Mouse (Mus musculus): Measurements from ENCODE around the gene Ankdd1a. TPM values are rescaled to one million over a fixed set of nuclear protein-coding genes. Genes with fewer than 3 reads are reported as not detected.

Gene Ankdd1a
- polyA plus RNA-seq, 1 experiment from 2014 or later, result 0.60 TPM

DNA sequence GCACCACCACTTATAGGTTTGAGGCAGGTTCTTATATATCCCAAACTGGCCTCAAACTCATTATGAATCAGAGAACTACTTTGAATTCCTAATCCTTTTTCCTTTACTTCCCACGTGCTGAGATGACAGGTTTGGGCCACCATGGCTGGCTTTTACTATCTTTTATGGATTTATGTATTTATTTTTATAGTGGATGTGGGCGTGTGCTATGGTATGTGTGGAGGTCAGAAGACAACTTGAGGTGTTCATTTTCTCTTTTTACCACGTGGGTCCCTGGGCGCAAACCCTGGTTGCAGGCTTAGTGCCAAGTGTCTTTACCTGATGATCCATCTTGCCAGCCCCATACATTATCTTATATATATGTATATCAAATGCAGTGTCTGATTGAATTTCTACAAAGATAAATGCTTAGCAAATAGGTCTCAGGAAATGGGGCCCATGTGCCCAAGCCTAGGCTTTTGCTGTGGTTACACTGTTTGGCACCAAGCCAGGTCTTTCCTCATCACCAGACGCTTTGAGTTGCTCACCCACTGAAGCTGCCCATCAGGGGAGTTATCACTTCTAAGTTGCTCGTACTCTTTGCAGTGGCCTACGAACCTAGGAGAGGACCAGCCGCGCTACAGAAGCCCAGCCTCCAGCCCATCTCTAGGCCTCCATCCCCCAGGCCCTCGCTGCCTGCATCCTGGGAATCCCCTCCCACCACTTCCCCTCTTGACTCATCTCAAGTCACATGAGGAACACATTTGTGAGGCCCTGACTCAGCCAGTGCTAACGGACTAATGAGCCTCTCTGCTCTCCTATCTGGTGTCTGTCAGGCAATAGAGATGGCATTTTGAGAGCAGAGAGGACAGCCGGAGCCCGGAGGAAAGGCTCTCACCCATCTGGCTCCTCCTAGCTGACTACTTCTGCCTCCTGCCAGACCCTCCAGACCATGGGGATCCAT is 21.4 kb upstream of the Ankdd1a start:
- 73% methylated on average over 13 of the region's 13 CpGs for WGBS
- ATAC-seq (ENCODE audit: low read depth), result no peak
- no peak overlapping the region for H3K4me2 ChIP-seq
- H3K27me3 ChIP-seq, result no peaks in the 10 kb centered on the region
- no peak overlapping the region for H3K4me3 ChIP-seq
- H3K4me1 ChIP-seq (replicated peaks), result peaks cover 15% of the 10 kb centered on the region; the same call in 1 of the 2 replicates
- H3K9ac ChIP-seq, result no peak overlapping the region
- H3K9me3 ChIP-seq, result no peaks in the 10 kb centered on the region
- 0 out of 2 replicates have a peak overlapping the region, but pooled peaks have one; percentile 20 for H3K27ac ChIP-seq (replicated peaks)
- no peaks in the 10 kb centered on the region for H3K36me3 ChIP-seq

DNA sequence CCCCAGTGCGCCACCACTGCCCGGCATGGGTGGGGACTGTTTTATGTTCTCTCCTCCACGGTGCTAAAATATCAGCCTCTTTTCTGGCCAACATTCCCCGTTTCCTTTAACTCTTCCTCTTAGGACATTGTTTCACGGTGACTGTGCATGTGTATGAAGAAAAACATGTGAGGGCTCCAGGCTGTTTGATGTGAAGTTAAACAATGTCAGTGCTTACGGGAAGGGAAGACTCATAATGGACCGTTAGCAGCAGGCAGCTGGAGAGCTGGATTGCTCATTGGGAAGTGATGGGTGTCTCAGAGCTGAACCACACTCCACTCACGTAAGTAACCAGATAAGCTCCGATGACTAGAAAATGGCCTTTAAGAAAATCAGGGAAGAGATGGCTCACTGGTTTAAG is 19.7 kb upstream of the Ankdd1a start:
- Histone ChIP-seq H3K27me3 (no peaks in the 10 kb centered on the region), H3K9me3 (no peaks in the 10 kb centered on the region), H3K36me3 (no peaks in the 10 kb centered on the region), H3K4me2 (no peak overlapping the region), H3K27ac (replicated peaks) (no peak overlapping the region), H3K4me1 (replicated peaks) (peaks cover 6% of the 10 kb centered on the region; the same call in 1 of the 2 replicates), H3K4me3 (no peak overlapping the region), H3K9ac (no peak overlapping the region)
- 82% methylated on average over 9 of the region's 9 CpGs for WGBS
- no peak for ATAC-seq (ENCODE audit: low read depth)

DNA sequence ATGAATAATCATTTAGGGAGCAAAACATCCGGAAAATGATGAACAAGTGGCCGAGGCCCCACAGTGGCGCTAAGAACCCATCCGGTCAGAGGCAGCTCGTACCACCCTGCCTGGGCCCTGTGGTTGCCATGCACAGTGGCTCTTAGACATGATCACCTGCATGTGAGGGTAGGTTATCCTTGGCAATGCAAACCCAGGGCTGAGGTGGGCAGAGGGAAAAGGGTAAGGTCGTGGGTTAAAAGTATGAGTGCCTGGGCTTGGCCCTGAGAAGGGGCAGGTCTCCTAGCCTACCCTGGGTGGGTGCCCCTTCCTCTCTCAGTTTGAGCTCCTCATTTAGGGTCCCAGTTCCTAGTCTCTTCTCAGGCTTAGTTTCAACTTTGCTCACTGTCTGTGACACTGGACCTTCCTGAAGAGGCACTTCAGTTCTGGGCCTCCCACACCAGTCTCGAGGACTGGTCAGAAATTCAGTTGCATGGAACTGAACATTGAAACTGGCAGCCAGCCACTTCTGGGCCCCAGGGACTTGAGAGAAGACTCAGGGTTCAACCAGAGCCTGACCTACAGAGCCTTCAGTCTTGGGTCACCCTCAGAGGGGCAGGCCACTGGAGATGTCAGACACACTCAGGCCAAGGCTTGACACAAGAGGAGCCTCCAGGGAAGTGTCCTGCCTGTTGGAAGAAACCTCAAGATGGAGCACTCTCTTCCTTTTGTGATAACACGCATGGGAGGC is 18.1 kb upstream of the Ankdd1a start:
- no peak for ATAC-seq (ENCODE audit: low read depth)
- Histone ChIP-seq H3K4me3 (no peak overlapping the region), H3K27ac (replicated peaks) (no peak overlapping the region), H3K4me2 (no peak overlapping the region), H3K27me3 (no peaks in the 10 kb centered on the region), H3K36me3 (no peaks in the 10 kb centered on the region), H3K9ac (no peak overlapping the region), H3K4me1 (replicated peaks) (peaks cover 6% of the 10 kb centered on the region; the same call in 1 of the 2 replicates), H3K9me3 (no peaks in the 10 kb centered on the region)
- WGBS, result 86% methylated on average over 8 of the region's 8 CpGs

DNA sequence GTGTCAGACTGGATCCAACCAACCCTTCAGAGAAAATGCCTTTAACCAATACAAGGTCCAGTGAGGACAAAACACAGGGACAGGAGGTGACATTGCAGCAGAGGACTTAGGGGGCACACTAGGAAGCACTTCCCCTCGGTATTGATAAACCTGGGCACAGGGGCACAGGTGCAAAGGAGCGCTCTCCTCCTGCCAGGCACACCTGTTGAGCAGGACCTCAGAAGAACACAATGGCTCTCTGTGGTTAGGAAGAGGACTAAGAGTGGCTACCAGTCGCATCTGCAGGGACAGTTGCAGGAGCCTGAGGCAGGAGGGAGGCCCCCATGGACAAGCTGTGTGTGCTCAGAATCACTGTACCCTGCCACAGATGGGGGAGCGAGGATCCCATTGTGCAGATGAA is 16.5 kb upstream of the Ankdd1a start:
- H3K4me2 ChIP-seq, result no peak overlapping the region
- no peak for ATAC-seq (ENCODE audit: low read depth)
- no peaks in the 10 kb centered on the region for H3K9me3 ChIP-seq
- WGBS, result 72% methylated on average over 4 of the region's 4 CpGs
- no peak overlapping the region for H3K9ac ChIP-seq
- H3K4me3 ChIP-seq, result no peak overlapping the region
- peaks cover 3% of the 10 kb centered on the region; the same call in 1 of the 2 replicates for H3K4me1 ChIP-seq (replicated peaks)
- H3K27ac ChIP-seq (replicated peaks), result no peak overlapping the region
- no peaks in the 10 kb centered on the region for H3K27me3 ChIP-seq
- no peaks in the 10 kb centered on the region for H3K36me3 ChIP-seq

DNA sequence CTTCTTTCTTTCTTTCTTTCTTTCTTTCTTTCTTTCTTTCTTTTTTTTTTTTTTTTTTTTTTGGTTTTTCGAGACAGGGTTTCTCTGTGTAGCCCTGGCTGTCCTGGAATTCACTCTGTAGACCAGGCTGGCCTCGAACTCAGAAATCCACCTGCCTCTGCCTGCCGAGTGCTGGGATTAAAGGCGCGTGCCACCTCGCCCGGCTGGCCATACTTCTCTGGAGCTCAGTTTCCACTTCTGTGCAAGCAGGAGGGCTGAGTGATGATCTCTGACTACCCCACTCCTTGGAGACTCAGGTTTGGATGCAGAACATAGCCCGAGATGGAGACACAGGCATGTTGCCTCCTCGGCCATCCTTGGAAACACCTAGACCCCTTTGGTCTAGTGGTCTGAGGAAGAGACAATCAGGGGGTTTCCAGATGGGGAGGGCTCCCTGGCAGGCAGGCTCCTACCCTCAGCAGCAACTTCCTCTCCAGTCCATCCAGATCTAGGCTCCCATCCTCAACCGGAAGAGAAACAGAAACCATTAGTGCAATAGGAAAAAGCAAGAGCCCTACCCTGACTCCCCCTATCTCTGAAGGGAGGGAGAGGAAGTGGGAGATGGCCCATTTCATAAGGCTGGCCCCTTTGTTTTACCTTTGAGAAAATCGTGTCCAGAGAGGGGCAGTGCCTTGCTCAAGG is 15.9 kb upstream of the Ankdd1a start:
- H3K27ac ChIP-seq (replicated peaks), result no peak overlapping the region
- no peaks in the 10 kb centered on the region for H3K27me3 ChIP-seq
- no peaks in the 10 kb centered on the region for H3K9me3 ChIP-seq
- no peak overlapping the region for H3K4me3 ChIP-seq
- no peaks in the 10 kb centered on the region for H3K4me1 ChIP-seq (replicated peaks)
- 83% methylated on average over 10 of the region's 11 CpGs for WGBS
- H3K4me2 ChIP-seq, result no peak overlapping the region
- no peak overlapping the region for H3K9ac ChIP-seq
- ATAC-seq (ENCODE audit: low read depth), result no peak
- H3K36me3 ChIP-seq, result no peaks in the 10 kb centered on the region

DNA sequence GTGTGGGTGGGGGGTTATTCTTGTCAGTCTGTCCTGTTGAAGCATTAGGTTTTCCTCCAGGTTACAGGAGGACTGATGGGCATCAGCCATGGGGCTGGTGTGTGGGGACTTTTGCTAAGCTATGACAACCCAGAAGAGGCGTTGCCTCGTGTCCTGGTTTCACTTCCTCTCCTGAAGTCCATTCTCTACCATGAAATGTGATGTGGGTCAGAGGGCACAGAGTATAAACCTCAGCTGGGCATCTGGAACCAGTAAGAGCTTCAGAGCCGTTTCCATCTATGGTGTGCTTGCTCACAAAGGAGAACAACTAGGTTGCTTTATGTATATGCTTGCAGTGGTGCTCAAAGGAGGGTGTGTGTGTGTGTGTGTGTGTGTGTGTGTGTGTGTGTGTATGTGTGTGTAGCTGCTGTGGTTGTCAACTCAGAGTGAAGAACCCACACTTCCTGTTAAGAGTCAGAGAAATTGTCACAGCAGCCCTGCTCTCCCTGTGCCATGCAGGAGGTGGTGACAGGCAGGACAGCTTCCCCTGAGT is 15.3 kb upstream of the Ankdd1a start:
- no peak overlapping the region for H3K4me3 ChIP-seq
- WGBS, result 76% methylated on average over 3 of the region's 3 CpGs
- H3K36me3 ChIP-seq, result no peaks in the 10 kb centered on the region
- H3K9me3 ChIP-seq, result no peaks in the 10 kb centered on the region
- H3K9ac ChIP-seq, result no peak overlapping the region
- no peak overlapping the region for H3K27ac ChIP-seq (replicated peaks)
- H3K4me2 ChIP-seq, result no peak overlapping the region
- no peaks in the 10 kb centered on the region for H3K27me3 ChIP-seq
- H3K4me1 ChIP-seq (replicated peaks), result no peaks in the 10 kb centered on the region
- no peak for ATAC-seq (ENCODE audit: low read depth)

DNA sequence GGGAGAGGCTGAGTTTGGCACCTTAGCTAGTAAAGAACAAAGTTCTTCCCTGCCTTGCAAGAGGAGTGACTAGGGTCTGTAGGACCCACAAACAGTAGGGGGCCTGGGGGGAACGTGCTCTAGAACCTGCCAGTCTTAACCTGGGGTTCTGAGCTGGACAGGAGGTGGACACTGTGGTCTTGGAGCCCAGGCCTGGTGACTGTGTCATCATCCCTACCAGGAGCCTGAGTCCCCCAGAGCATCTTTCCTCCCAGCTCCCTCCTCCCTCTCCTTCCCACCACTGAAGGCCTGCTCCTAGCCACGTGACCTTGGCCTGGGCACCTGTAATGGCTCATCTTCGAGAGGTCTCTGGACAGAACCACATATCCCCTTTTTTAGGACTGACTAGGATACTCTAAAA is 14.1 kb upstream of the Ankdd1a start:
- Histone ChIP-seq H3K4me2 (no peak overlapping the region), H3K27me3 (no peaks in the 10 kb centered on the region), H3K4me3 (no peak overlapping the region), H3K9me3 (no peaks in the 10 kb centered on the region), H3K9ac (no peak overlapping the region), H3K27ac (replicated peaks) (no peak overlapping the region), H3K4me1 (replicated peaks) (no peaks in the 10 kb centered on the region), H3K36me3 (no peaks in the 10 kb centered on the region)
- no peak for ATAC-seq (ENCODE audit: low read depth)
- WGBS, result 83% methylated on average over 3 of the region's 3 CpGs

DNA sequence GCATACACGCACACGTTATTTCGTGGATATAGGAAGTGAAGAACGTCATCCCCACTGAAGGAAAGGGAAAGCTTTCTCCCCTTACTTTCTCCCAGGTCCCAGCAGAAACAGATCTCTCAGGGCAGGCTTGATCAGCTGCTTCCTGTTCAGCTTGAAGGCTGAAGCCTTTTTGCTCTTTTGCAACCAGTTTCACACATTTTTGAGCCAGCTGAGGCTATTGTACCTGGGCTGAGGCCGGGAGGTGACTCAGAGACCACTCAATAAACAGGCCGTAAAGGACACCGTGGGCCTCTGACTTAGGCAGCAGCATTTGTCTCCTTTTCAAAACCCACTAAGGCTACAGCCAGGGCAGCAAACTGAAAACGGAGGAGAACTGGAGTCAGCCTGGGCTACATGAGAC is 13.0 kb upstream of the Ankdd1a start:
- Histone ChIP-seq H3K36me3 (no peaks in the 10 kb centered on the region), H3K4me1 (replicated peaks) (no peaks in the 10 kb centered on the region), H3K9ac (no peak overlapping the region), H3K9me3 (no peaks in the 10 kb centered on the region), H3K4me3 (no peak overlapping the region), H3K27ac (replicated peaks) (no peak overlapping the region), H3K27me3 (no peaks in the 10 kb centered on the region), H3K4me2 (no peak overlapping the region)
- 69% methylated on average over 8 of the region's 8 CpGs for WGBS
- no peak for ATAC-seq (ENCODE audit: low read depth)

DNA sequence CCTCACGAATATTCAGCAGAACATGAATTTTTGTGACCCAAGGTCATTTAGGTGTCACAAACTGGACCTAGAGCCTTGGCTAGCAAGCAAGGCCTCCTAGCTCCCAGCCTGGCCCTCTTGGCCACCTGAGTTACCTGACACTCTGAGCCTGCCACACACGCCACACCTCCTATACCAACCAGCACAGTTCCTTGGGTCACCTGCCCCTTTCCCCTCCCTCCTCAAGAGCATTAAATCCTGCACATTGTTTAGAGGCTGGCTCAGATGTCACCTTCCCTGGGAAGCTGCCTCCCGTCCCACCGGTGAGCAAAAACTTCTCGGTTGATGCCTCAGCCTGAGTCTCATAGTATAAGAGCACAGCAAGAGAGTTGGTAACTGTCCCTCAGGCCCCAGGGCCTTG is 11.3 kb upstream of the Ankdd1a start:
- Histone ChIP-seq H3K4me2 (no peak overlapping the region), H3K4me1 (replicated peaks) (no peaks in the 10 kb centered on the region), H3K9me3 (no peaks in the 10 kb centered on the region), H3K27me3 (no peaks in the 10 kb centered on the region), H3K9ac (no peak overlapping the region), H3K27ac (replicated peaks) (no peak overlapping the region), H3K36me3 (no peaks in the 10 kb centered on the region), H3K4me3 (no peak overlapping the region)
- WGBS, result 84% methylated on average over 5 of the region's 5 CpGs
- ATAC-seq (ENCODE audit: low read depth), result no peak

DNA sequence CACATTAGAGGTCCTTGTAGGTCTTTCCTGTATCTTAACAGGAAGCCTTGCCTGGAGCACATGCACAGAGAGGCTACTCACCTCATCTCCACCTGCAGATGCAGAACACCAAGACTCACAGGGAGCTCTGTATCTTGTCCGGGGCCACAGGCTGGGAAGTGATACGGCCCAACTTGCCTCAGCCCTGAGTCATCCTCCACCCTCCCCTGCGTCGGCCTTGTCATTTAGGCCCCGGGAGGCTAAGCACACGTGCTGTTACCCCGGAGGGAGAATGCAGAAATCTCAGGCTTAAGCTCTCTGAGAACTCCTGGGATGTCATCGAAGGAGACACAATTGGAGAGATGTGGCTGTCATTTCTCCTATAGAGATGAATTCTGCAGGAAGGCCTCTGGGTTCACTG is 9.7 kb upstream of the Ankdd1a start:
- Histone ChIP-seq H3K36me3 (no peaks in the 10 kb centered on the region), H3K9ac (no peak overlapping the region), H3K27ac (replicated peaks) (no peak overlapping the region), H3K4me3 (no peak overlapping the region), H3K9me3 (no peaks in the 10 kb centered on the region), H3K4me2 (no peak overlapping the region), H3K27me3 (no peaks in the 10 kb centered on the region), H3K4me1 (replicated peaks) (no peaks in the 10 kb centered on the region)
- ATAC-seq (ENCODE audit: low read depth), result no peak
- WGBS, result 62% methylated on average over 8 of the region's 8 CpGs

DNA sequence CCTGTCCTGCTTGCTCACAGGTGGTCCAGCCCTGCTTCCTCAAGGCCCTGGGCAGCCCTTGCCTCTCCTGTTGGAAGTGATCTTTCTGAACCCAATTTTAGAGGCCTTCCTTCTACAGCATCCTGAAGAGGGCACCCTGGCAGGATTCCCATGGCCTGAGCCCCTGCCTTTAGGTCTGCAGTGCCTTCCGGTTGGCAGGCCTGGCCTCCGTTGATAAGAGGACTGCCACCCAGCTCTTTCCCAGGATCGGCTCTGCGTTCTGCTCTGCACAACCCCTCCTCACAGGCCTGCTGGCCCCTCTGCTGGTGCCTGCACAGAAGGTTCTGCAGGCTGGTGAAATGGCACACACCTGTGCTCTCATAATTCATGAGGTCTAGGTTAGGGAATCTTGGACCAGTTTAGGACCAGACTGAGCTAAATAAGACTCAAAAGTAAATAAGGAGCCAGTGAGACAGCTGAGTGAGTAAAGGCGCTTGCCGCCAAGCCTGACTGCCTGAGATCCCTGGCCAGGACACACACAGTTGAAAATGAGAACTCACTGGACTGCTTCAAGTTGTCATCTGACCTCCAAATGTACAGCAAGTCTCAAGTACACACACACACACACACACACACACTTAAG is 8.5 kb upstream of the Ankdd1a start:
- H3K36me3 ChIP-seq, result no peaks in the 10 kb centered on the region
- 85% methylated on average over 6 of the region's 6 CpGs for WGBS
- H3K9me3 ChIP-seq, result no peaks in the 10 kb centered on the region
- H3K4me1 ChIP-seq (replicated peaks), result no peaks in the 10 kb centered on the region; the same call in 1 of the 2 replicates
- H3K9ac ChIP-seq, result no peak overlapping the region
- H3K27me3 ChIP-seq, result no peaks in the 10 kb centered on the region
- ATAC-seq (ENCODE audit: low read depth), result no peak
- no peak overlapping the region for H3K4me3 ChIP-seq
- H3K4me2 ChIP-seq, result no peak overlapping the region
- no peak overlapping the region for H3K27ac ChIP-seq (replicated peaks)

All from neural tube, embryonic 13.5 days (tissue).